Mouse (Mus musculus): ENCODE data around the gene Src. TPM values are rescaled to one million over a fixed set of nuclear protein-coding genes. Genes with fewer than 3 reads are reported as not detected.

Src gene
- polyA plus RNA-seq, 1 experiment from 2014 or later, result 26.5 TPM

DNA sequence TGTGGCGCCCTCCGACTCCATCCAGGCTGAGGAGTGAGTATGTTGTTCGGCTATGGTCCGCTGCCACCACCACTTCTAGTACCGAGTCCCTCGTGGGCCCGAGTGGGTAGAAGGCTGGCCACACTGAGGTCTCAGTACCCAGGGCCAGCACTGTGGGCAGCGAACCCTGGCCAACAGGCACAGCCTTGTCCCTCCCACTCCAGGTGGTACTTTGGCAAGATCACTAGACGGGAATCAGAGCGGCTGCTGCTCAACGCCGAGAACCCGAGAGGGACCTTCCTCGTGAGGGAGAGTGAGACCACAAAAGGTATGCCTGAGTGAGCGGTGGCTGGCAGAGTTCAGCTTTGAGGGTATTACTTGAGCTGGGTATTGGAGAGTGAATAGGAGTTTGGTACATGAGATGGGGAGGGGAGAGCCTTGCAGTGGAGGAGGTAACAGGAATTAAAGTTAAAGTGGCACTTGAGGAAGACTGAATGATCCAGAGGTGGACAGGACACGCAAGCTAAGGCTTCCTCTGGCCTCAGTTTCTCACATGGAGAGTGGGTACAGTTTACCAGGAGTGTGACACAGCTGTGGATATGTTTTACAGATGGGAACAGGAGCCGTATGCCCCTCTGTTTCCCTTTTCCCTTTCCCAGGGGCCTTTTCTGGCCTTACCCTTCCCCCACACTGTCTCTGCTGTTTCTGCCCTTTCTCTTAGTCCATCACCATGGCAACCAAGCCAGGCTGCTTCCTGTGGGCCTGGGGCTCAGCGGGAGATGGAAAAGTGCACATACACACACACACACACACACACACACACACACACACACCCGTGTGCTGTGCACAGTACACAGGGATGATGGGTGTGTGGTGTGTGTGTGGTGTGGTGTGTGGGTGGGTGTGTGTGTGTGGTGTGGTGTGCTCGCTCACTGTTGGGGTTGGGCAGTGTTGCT, 44.8 kb downstream of the Src start:
- ATAC-seq, result peak; percentile 5; the same call in 1 of the 2 replicates
- 32% methylated on average over 20 of the region's 20 CpGs for WGBS

DNA sequence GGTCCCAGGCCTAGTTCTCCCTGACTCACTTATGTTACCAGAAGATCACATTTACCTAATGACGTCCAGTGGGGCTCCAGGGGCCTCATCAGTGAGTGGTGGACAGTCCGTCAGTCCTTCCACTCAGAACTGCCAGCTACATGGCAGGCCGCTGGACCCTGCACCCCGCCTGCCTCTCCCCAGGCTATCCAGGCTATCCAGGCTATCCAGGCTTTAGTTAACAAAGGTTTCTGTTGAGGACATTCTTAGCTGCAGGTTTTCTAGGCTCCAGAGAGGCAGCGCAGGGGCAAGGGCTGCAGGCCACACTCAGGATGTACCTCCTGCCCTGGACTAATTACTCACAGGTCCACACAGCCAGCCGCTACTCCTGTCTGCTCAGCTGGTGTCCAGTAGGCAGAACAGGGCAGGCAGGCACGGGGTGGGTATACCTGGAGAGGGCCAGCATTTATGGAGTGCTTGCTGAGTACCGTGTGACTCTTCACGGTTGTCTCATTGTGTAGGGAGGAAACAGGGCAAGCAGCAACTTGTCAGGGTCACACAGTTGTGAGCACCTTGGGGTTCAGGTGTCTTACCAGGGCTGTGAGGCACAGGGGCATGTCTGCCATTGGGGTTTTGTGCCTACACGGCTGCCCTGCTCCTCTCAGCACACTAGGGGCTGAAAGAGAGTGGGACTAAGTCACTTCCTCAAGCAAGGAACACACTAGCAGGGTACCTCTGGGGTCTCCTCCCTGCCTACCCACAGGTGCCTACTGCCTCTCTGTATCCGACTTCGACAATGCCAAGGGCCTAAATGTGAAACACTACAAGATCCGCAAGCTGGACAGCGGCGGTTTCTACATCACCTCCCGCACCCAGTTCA, 45.9 kb downstream of the Src start:
- no peak overlapping the region for H3K4me3 ChIP-seq (ENCODE audit: low read length)
- no peaks in the 10 kb centered on the region for H3K27me3 ChIP-seq (replicated peaks; ENCODE audit: control insufficient read depth, insufficient read depth, low read length)
- H3K9ac ChIP-seq (ENCODE audit: low read depth, low read length), result peak overlapping the region; percentile 64
- H3K9me3 ChIP-seq (ENCODE audit: control insufficient read depth, low read length), result no peaks in the 10 kb centered on the region
- peaks cover 47% of the 10 kb centered on the region for H3K4me1 ChIP-seq (ENCODE audit: control insufficient read depth, insufficient read depth, low read depth, low read length)
- peak overlapping the region; percentile 43 for H3K4me2 ChIP-seq (ENCODE audit: low read length)
- ATAC-seq, result no peak; the same call in 1 of the 2 replicates
- peaks cover 17% of the 10 kb centered on the region for H3K36me3 ChIP-seq (ENCODE audit: control insufficient read depth, insufficient read depth, low read length)
- peak overlapping the region; percentile 92 for H3K27ac ChIP-seq (ENCODE audit: low read depth, low read length)
- WGBS, result 12% methylated on average over 16 of the region's 16 CpGs

More for the DNA sequence above, 44.8 kb downstream of the Src start:
- peaks cover 7% of the 10 kb centered on the region; the same call in 1 of the 2 replicates for H3K36me3 ChIP-seq (ENCODE audit: control insufficient read depth, insufficient read depth, low read length)
- no peaks in the 10 kb centered on the region for H3K27me3 ChIP-seq (replicated peaks; ENCODE audit: control insufficient read depth, insufficient read depth, low read length)
- peaks cover 52% of the 10 kb centered on the region for H3K4me1 ChIP-seq (ENCODE audit: control insufficient read depth, insufficient read depth, low read depth, low read length)
- no peak overlapping the region for H3K4me3 ChIP-seq (ENCODE audit: low read length)
- H3K9me3 ChIP-seq (ENCODE audit: control insufficient read depth, low read length), result no peaks in the 10 kb centered on the region
- H3K9ac ChIP-seq (ENCODE audit: low read depth, low read length), result peak overlapping the region; percentile 64
- H3K4me2 ChIP-seq (ENCODE audit: low read length), result no peak overlapping the region
- H3K27ac ChIP-seq (ENCODE audit: low read depth, low read length), result peak overlapping the region; percentile 92

DNA sequence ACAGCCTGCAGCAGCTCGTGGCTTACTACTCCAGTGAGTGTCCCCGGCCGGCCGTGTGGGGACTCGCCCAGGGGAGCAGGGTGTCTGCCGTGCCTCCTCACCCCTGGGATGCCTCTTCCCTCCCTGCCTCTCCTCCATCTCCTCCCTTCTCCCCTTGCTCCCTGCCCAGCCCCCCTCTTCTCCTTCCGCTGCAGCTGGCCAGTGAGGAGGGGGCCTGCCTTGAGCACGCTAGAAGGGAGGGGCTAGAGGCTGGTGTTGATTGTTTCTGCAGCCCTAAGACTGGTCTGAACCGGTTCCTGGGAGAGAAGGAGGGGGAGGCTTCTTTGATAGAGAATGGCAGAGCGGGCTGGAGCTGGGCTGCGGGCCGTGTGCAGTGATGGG, 46.5 kb downstream of the Src start:
- H3K4me3 ChIP-seq (ENCODE audit: low read length), result no peak overlapping the region
- H3K27me3 ChIP-seq (replicated peaks; ENCODE audit: control insufficient read depth, insufficient read depth, low read length), result no peaks in the 10 kb centered on the region
- peak; percentile 96 for ATAC-seq
- peak overlapping the region; percentile 43 for H3K4me2 ChIP-seq (ENCODE audit: low read length)
- 12% methylated on average over 12 of the region's 12 CpGs for WGBS
- peak overlapping the region; percentile 64 for H3K9ac ChIP-seq (ENCODE audit: low read depth, low read length)
- peaks cover 23% of the 10 kb centered on the region for H3K36me3 ChIP-seq (ENCODE audit: control insufficient read depth, insufficient read depth, low read length)
- no peaks in the 10 kb centered on the region for H3K9me3 ChIP-seq (ENCODE audit: control insufficient read depth, low read length)
- H3K4me1 ChIP-seq (ENCODE audit: control insufficient read depth, insufficient read depth, low read depth, low read length), result peaks cover 46% of the 10 kb centered on the region
- peak overlapping the region; percentile 92 for H3K27ac ChIP-seq (ENCODE audit: low read depth, low read length)

DNA sequence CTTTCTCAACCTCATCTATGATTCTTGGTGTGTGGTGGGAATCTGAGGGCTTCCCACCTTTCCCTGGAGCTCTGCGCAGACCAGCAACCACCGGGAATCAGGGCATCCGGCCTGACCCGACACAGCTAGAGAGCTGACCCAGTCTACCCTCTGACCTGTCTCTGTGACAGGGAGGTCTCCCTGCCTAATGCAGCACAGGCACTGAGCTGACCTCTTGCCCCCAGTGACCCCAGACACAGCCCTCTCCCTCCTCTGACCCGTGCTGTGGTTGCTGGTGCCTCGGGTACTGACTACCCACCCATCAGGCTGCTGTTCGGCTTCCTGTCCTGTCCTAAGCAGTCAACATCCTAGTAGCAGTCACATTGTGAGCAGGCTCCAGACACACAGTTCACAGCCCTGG, 48.6 kb downstream of the Src start:
- H3K9ac ChIP-seq (ENCODE audit: low read depth, low read length), result no peak overlapping the region
- no peaks in the 10 kb centered on the region for H3K27me3 ChIP-seq (replicated peaks; ENCODE audit: control insufficient read depth, insufficient read depth, low read length)
- no peak overlapping the region for H3K4me2 ChIP-seq (ENCODE audit: low read length)
- WGBS, result 27% methylated on average over 6 of the region's 7 CpGs
- H3K4me1 ChIP-seq (ENCODE audit: control insufficient read depth, insufficient read depth, low read depth, low read length), result peaks cover 40% of the 10 kb centered on the region
- H3K36me3 ChIP-seq (ENCODE audit: control insufficient read depth, insufficient read depth, low read length), result peaks cover 29% of the 10 kb centered on the region
- no peak overlapping the region for H3K4me3 ChIP-seq (ENCODE audit: low read length)
- ATAC-seq, result no peak
- H3K9me3 ChIP-seq (ENCODE audit: control insufficient read depth, low read length), result no peaks in the 10 kb centered on the region
- no peak overlapping the region for H3K27ac ChIP-seq (ENCODE audit: low read depth, low read length)

DNA sequence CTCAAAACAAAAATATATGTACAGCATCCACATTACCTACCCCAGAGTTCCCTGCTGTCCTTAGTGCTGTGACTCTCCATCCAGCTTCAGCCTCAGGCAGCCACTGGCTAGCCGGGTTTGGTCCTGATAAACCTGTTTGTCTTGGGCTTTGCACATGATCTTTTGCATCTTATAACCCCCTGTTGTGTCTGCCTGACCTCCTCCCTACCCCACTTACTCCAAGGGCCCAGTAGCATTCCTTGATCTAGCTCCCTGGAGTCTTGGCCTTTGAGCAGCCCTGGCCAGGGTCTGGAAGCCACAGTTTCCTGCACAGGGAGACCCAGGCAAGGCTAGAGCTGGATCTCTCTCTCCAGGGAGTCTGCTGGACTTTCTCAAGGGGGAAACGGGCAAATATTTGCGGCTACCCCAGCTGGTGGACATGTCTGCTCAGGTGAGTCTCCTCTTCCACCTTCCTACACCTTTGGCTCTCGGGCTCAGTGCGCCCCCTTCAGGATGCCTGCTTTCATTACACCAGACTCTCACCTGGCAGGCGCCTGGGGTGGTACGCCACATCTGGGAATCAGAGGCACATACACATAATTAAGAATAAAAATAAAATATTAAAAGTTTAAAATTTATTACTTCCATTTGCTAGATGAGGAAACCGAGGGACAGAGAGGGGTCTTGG, 50.0 kb downstream of the Src start:
- H3K4me1 ChIP-seq (ENCODE audit: control insufficient read depth, insufficient read depth, low read depth, low read length), result peaks cover 34% of the 10 kb centered on the region
- no peaks in the 10 kb centered on the region for H3K9me3 ChIP-seq (ENCODE audit: control insufficient read depth, low read length)
- WGBS, result 69% methylated on average over 8 of the region's 8 CpGs

DNA sequence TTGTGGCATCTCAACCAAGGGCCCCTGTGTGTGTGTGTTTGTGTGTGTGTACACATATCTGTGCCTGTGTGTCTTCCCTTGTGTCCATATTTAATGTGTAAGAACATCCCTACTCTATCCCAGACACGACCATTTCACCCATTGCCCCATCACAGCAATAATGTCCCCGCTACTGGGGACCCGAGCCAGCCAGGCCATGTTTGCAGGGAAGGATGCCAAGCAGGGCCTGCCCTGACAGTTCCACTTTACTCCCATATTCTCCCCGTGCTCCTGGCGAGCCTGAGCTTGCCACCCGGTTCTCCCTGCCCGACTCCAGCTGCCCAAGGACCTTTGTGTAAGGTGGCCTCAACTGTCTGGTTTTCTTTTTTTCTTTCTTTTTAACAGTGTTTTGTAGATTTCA, 53.0 kb downstream of the Src start:
- H3K27me3 ChIP-seq (replicated peaks; ENCODE audit: control insufficient read depth, insufficient read depth, low read length), result no peaks in the 10 kb centered on the region
- H3K36me3 ChIP-seq (ENCODE audit: control insufficient read depth, insufficient read depth, low read length), result peaks cover 29% of the 10 kb centered on the region
- 0 out of 2 replicates have a peak overlapping the region, but pooled peaks have one; percentile 19 for H3K27ac ChIP-seq (ENCODE audit: low read depth, low read length)
- H3K9ac ChIP-seq (ENCODE audit: low read depth, low read length), result no peak overlapping the region
- no peaks in the 10 kb centered on the region for H3K9me3 ChIP-seq (ENCODE audit: control insufficient read depth, low read length)
- H3K4me1 ChIP-seq (ENCODE audit: control insufficient read depth, insufficient read depth, low read depth, low read length), result peaks cover 36% of the 10 kb centered on the region
- ATAC-seq, result no peak
- no peak overlapping the region for H3K4me3 ChIP-seq (ENCODE audit: low read length)
- H3K4me2 ChIP-seq (ENCODE audit: low read length), result no peak overlapping the region
- WGBS, result 61% methylated on average over 7 of the region's 7 CpGs

More for the DNA sequence above, 50.0 kb downstream of the Src start:
- no peak overlapping the region for H3K27ac ChIP-seq (ENCODE audit: low read depth, low read length)
- H3K4me2 ChIP-seq (ENCODE audit: low read length), result no peak overlapping the region
- H3K9ac ChIP-seq (ENCODE audit: low read depth, low read length), result no peak overlapping the region
- H3K36me3 ChIP-seq (ENCODE audit: control insufficient read depth, insufficient read depth, low read length), result peaks cover 29% of the 10 kb centered on the region
- no peak overlapping the region for H3K4me3 ChIP-seq (ENCODE audit: low read length)
- no peaks in the 10 kb centered on the region for H3K27me3 ChIP-seq (replicated peaks; ENCODE audit: control insufficient read depth, insufficient read depth, low read length)
- ATAC-seq, result no peak

DNA sequence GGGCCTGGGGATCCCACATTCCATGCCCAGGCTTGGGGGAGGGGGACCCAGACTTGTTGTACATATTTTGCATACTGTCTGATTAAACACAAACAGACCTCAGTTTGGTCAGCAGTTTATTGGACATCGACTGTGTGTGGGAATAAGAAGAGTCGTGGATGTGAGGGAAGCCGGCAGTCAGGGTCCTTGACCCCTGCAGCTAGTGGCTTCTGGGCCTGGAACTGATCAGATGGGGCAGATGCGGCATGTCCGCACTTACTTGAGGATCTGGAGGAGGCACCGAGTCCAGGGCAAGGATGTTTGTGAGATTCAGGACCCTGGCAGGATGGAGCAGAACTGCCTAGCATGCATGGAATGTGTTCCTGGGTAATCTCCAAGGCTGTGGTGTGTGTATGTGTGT, 53.5 kb downstream of the Src start:
- H3K4me3 ChIP-seq (ENCODE audit: low read length), result no peak overlapping the region
- H3K4me2 ChIP-seq (ENCODE audit: low read length), result no peak overlapping the region
- peaks cover 29% of the 10 kb centered on the region for H3K36me3 ChIP-seq (ENCODE audit: control insufficient read depth, insufficient read depth, low read length)
- ATAC-seq, result no peak
- H3K27me3 ChIP-seq (replicated peaks; ENCODE audit: control insufficient read depth, insufficient read depth, low read length), result no peaks in the 10 kb centered on the region
- peak overlapping the region; percentile 17; the same call in 1 of the 2 replicates for H3K9ac ChIP-seq (ENCODE audit: low read depth, low read length)
- 60% methylated on average over 6 of the region's 6 CpGs for WGBS
- no peak overlapping the region for H3K27ac ChIP-seq (ENCODE audit: low read depth, low read length)
- H3K4me1 ChIP-seq (ENCODE audit: control insufficient read depth, insufficient read depth, low read depth, low read length), result peaks cover 36% of the 10 kb centered on the region
- H3K9me3 ChIP-seq (ENCODE audit: control insufficient read depth, low read length), result no peaks in the 10 kb centered on the region

DNA sequence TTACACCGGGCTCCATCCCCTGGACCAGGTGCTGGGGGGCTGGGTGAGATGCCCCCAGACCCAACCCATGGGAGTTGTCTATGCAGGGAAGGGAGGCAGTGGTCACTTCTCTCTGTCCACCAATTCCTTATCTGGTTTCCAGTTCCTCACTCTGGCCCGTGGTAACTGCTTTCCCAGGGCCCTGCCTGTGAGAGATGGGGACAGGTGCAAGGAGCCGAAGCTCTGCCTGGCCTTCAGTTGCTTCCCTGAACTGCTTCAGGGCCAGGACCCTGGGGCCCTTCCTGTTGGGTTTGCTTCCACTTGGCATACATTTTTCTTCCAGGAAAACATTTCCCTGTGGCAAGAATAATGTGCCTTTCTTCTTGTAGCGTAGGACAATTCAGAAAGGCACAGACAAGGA, 54.2 kb downstream of the Src start:
- Histone ChIP-seq H3K36me3 (ENCODE audit: control insufficient read depth, insufficient read depth, low read length) (peaks cover 22% of the 10 kb centered on the region), H3K27me3 (replicated peaks; ENCODE audit: control insufficient read depth, insufficient read depth, low read length) (no peaks in the 10 kb centered on the region), H3K4me2 (ENCODE audit: low read length) (no peak overlapping the region), H3K9me3 (ENCODE audit: control insufficient read depth, low read length) (no peaks in the 10 kb centered on the region), H3K4me1 (ENCODE audit: control insufficient read depth, insufficient read depth, low read depth, low read length) (peaks cover 36% of the 10 kb centered on the region), H3K27ac (ENCODE audit: low read depth, low read length) (peak overlapping the region; percentile 64), H3K9ac (ENCODE audit: low read depth, low read length) (peak overlapping the region; percentile 41), H3K4me3 (ENCODE audit: low read length) (no peak overlapping the region)
- 56% methylated on average over 4 of the region's 4 CpGs for WGBS
- ATAC-seq, result no peak

Measured in hindbrain, embryonic 16.5 days (tissue).